Mouse (Mus musculus) heart, adult 2 months (tissue): Measurements from ENCODE around the gene Gle1.
A peak's percentile ranks its signal among the peaks of the same experiment; 100 is the strongest.

Source experiments
- CTCF ChIP-seq: fragments of 200-600 bp; IDR thresholded peaks from 2 replicates; pipeline ENCODE4 v1.8.1; 2022; ENCODE audit warnings: antibody characterized with exemption, mild to moderate bottlenecking, moderate library complexity
- EP300 ChIP-seq: fragments of 200-500 bp; IDR thresholded peaks from 2 replicates; pipeline ENCODE4 v1.6.1; 2011; ENCODE audit warnings: low read depth, low read length, control low read depth; ENCODE audit not compliant: insufficient read depth
- POLR2A ChIP-seq: fragments of 200-500 bp; IDR thresholded peaks from 2 replicates; pipeline ENCODE4 v1.6.1; 2011; ENCODE audit warnings: mild to moderate bottlenecking, low read depth, low read length, control low read depth; ENCODE audit not compliant: insufficient read depth

GRCm38 (mm10) chr2:29944723-29945122 lies 9.5 kb downstream of the Gle1 start:
- TF ChIP-seq CTCF (no peak), EP300 (peak; percentile 90), POLR2A (peak; percentile 79)
